Mouse (Mus musculus) adrenal gland, postnatal 14 days (tissue): ENCODE measurements around the gene Fen1. TPM values are rescaled to one million over a fixed set of nuclear protein-coding genes. Genes with fewer than 3 reads are reported as not detected.
"Not testable (repeated sequence)": the region's sequence is repeated elsewhere in the genome, so short reads cannot be mapped to it uniquely, and the experiment has no call there.

Source experiments
- DNase-seq: peaks from one replicate; pipeline ENCODE4 v3.0.0; 2021; ENCODE audit warnings: mixed read lengths
- total RNA-seq: library from RNA; stranded (reverse); gene quantifications from 2 replicates; pipeline ENCODE4 v1.2.3, GENCODE M21; 2021

Gene Fen1
- total RNA-seq, 1 experiment from 2014 or later = 20.6 TPM

DNA sequence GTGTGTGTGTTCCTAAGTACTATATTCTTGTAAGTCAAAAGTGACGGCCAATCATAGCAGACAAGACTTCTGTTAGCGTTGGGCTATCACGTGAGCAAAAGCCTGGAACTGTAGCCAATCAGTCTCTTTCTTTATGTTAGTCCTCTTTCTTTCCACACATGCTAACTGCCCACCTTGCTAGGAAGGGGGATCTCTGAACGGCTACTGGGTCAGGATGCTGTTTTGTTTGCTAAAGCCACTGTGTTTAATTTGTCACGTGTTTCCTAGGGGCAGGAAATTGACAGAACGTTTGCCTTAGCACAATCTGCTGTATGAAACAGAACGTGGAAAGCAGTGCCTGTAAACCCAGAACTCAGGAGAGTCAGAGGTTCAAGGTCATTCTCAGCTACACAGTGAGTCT is 21.8 kb downstream of the Fen1 start:
- DNase-seq = no peak

- no peak for DNase-seq
Observed at GRCm38 (mm10) chr19:10181225-10181624, 22.7 kb downstream of the Fen1 start.

- DNase-seq = peak; percentile 49
Observed at GRCm38 (mm10) chr19:10176941-10177372, 27.0 kb downstream of the Fen1 start.

GRCm38 (mm10) chr19:10176477-10176876 is 27.5 kb downstream of the Fen1 start:
- no peak for DNase-seq

GRCm38 (mm10) chr19:10174956-10175355 is 29.0 kb downstream of the Fen1 start:
- DNase-seq = no peak

GRCm38 (mm10) chr19:10173844-10174539 is 30.0 kb downstream of the Fen1 start:
- no peak for DNase-seq

- no peak for DNase-seq
Observed at GRCm38 (mm10) chr19:10173116-10173718, 30.8 kb downstream of the Fen1 start.

DNA sequence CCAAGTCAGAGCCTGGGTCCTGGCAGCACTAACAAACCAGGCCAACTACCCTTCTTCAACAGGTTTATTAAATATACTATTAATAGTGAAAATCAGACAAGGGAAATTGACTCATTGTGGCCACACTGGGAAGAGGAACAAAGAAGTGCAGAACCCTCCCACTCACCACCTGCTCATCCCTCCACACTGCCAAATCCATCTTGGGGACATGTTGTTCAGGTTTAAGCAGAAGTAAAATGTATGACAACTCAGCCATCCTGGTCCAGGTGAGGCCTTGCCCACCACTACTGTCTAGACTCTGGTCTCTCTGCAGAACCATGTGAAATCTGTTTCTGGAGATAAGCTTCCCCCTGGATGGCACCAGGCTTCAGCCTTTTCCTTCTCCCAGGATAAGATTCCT is 32.1 kb downstream of the Fen1 start:
- DNase-seq = no peak

GRCm38 (mm10) chr19:10171359-10171758 is 32.6 kb downstream of the Fen1 start:
- DNase-seq = no peak

DNA sequence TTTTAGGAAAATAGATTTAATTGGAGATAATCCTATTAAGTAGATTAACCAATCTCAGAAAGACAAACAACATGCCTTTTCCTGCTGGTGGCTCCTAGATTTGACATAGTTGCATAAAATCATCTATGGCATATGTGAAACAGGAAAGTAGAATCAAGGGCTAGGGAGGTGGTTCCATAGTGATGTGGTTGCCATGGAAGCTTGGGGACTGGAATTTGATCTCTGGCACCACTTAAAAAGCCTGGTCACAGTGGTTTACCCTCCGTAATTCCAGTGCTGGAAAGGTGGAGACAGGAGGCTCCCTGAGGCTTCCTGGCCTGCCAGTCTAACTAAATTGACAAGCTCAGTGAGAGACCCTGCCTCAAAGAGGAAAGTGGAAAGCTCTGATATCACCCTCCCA is 33.5 kb downstream of the Fen1 start:
- DNase-seq = no peak

- not testable (repeated sequence) for DNase-seq
Observed at GRCm38 (mm10) chr19:10169692-10170330, 34.2 kb downstream of the Fen1 start.

- DNase-seq = no peak
Observed at GRCm38 (mm10) chr19:10169179-10169578, 34.8 kb downstream of the Fen1 start.

DNA sequence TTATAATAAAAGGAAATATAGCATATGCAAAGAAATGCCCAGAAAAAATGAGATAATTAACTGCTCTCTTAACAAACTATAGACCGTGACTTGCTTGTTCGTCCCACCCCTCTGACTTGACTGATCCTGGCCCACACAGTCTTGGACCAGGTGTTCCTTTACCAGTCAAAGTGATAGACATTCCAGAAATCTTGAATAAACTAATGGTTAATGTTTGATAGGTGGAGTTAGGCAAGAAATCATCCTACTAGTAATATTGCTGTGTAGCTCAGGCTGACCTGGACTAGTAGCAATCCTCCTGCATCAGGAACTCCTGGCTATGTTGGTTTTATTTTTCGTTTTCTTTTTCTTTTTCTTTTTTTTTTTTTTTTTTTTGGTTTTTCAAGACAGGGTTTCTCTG is 35.5 kb downstream of the Fen1 start:
- no peak for DNase-seq

DNA sequence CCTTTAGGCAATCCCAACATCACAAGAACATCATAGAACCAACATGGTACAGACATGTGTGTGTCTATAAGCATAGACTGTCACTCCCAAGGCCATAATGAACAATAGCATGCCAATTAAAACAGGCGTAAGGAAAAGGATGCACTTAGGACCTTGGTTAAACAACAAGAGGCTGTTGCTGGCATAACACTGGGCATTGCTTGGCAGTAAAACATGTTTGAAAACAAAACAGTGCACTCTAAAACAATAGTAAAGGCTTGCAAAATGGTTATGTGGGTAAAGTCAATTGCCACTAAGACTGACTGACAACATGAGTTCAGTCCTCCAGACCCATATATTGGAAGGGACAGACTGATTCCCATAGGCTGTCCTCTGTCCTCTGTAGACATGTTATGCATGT is 36.0 kb downstream of the Fen1 start:
- DNase-seq = no peak

DNA sequence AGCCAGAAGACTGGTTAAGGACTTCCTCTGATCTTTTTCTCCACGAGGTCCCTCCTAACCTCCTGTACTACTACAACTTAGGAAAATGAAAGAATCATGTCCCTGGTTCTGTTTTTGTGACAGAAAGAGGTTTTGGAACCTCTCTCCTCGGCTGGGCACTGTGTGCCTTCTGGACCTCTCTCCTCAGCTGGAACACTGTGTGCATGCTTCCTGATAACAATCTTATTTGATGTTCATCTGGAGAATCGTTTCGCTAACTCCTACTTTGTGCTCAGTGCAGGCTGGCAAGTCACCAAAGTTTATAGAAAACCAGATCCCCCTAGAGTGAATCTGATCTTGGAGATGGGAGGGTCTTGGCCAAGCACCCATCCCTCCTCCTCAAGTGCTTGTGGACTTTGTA is 36.9 kb downstream of the Fen1 start:
- no peak for DNase-seq

- not testable (repeated sequence) for DNase-seq
Observed at GRCm38 (mm10) chr19:10165928-10166327, 38.0 kb downstream of the Fen1 start.

DNA sequence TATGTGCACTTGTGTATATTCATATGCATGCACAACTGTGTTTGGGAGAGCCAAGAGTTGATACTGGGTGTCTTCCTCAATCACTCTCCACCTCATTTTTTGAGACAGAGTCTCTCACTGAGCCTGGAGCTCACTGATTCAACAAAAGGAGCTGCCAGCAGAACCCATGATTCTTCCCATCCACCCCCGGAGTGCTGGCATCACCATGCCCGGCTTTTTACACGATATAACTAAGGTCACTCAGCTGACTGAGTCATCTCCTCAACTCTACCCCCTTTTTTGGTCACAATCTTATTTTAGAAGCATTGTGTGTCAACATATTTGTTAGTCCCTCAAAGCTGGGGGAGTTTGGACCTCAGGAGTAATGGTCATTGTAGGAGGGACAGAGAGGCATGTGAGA is 40.1 kb downstream of the Fen1 start:
- peak; percentile 53 for DNase-seq

GRCm38 (mm10) chr19:10157725-10158124 is 46.2 kb downstream of the Fen1 start:
- no peak for DNase-seq

DNA sequence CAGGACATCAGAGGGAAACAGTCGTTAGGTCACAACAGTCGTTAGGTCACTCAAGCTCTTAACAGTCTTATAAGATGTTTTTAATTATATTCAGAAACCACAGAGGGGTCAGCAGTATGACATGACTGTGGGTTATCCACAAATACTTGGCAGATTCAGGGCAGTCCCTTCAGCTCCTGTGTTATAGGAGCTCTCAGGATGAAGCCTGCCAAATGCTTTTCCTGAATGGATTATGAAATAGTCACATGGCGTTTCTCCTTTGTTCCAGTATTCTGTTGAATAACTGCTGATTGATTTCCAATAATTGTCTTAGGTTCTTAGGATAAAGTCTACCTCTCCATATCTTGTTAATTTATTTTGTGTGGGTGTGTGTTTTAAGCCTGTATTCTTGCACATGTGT is 54.8 kb downstream of the Fen1 start:
- DNase-seq = no peak
